Mouse (Mus musculus) MEL (cell line): ENCODE measurements around the gene Abcc4.

Source experiments
- CHD1 ChIP-seq: IDR thresholded peaks from 2 replicates; pipeline ENCODE4 v1.6.1; 2012; ENCODE audit warnings: low read depth, mild to moderate bottlenecking, inconsistent platforms, low read length, improper control_type of control experiment
- CTCF ChIP-seq, 3 experiments: IDR thresholded peaks in 2 of 3; conservative IDR thresholded peaks in 1 of 3; 2 replicates each; pipeline ENCODE4 v1.5.1; 2011 to 2012; ENCODE audit warnings: low read length in 3 of 3, low read depth in 2 of 3, mild to moderate bottlenecking in 2 of 3, improper control_type of control experiment in 1 of 3, inconsistent platforms in 1 of 3, mixed read lengths in 1 of 3, moderate library complexity in 1 of 3; ENCODE audit not compliant: control insufficient read depth in 1 of 3, insufficient read depth in 1 of 3, poor library complexity in 1 of 3, severe bottlenecking in 1 of 3
- HCFC1 ChIP-seq: IDR thresholded peaks from 2 replicates; pipeline ENCODE4 v1.6.1; 2012; ENCODE audit warnings: low read depth, mild to moderate bottlenecking, inconsistent platforms, low read length, improper control_type of control experiment, moderate library complexity
- JUND ChIP-seq: IDR thresholded peaks from 2 replicates; pipeline ENCODE4 v1.6.1; 2011; ENCODE audit warnings: low read depth, mild to moderate bottlenecking, improper control_type of control experiment, low read length
- MYC ChIP-seq: IDR thresholded peaks from 2 replicates; pipeline ENCODE4 v1.6.1; 2011; ENCODE audit warnings: low read depth, mild to moderate bottlenecking, low read length, improper control_type of control experiment, moderate library complexity
- POLR2A ChIP-seq, 2 experiments: IDR thresholded peaks; 2 replicates each; pipeline ENCODE4 v1.6.1; 2011 to 2012; ENCODE audit warnings: low read length in 2 of 2, mild to moderate bottlenecking in 2 of 2, control low read depth in 1 of 2, improper control_type of control experiment in 1 of 2, low read depth in 1 of 2, moderate library complexity in 1 of 2; ENCODE audit not compliant: control insufficient read depth in 1 of 2, insufficient read depth in 1 of 2, poor library complexity in 1 of 2
- RCOR1 ChIP-seq: IDR thresholded peaks from 2 replicates; pipeline ENCODE4 v1.6.1; 2012; ENCODE audit warnings: low read depth, mild to moderate bottlenecking, inconsistent platforms, low read length, improper control_type of control experiment
- TAL1 ChIP-seq: IDR thresholded peaks from 2 replicates; pipeline ENCODE4 v1.6.1; 2012; ENCODE audit warnings: mild to moderate bottlenecking, inconsistent platforms, low read length, moderate library complexity, mixed read lengths
- TBP ChIP-seq: IDR thresholded peaks from 2 replicates; pipeline ENCODE4 v1.8.0; 2011; ENCODE audit warnings: low read depth, low read length, improper control_type of control experiment
- TCF12 ChIP-seq: IDR thresholded peaks from 2 replicates; pipeline ENCODE4 v1.6.1; 2014; ENCODE audit warnings: low read depth, mild to moderate bottlenecking, inconsistent platforms, low read length, improper control_type of control experiment, moderate library complexity
- USF2 ChIP-seq, 2 experiments: IDR thresholded peaks; 2 replicates each; pipeline ENCODE4 v1.6.1; 2011 to 2012; ENCODE audit warnings: improper control_type of control experiment in 2 of 2, low read length in 2 of 2, borderline replicate concordance in 1 of 2, inconsistent platforms in 1 of 2, low read depth in 1 of 2, mild to moderate bottlenecking in 1 of 2; ENCODE audit not compliant: insufficient read depth in 1 of 2
- ZC3H11A ChIP-seq: IDR thresholded peaks from 2 replicates; pipeline ENCODE4 v1.6.1; 2012; ENCODE audit warnings: low read depth, mild to moderate bottlenecking, inconsistent platforms, low read length, improper control_type of control experiment

- TF ChIP-seq CHD1, result no peak
- no peak for TF ChIP-seq CTCF (IDR thresholded peaks at IDR 0.05 in 2 of 3, conservative IDR thresholded peaks at IDR 0.05 in 1 of 3; ENCODE audit: control insufficient read depth in 1 of 3, insufficient read depth in 1 of 3, low read depth in 2 of 3, low read length in 3 of 3, poor library complexity in 1 of 3, severe bottlenecking in 1 of 3)
- TF ChIP-seq POLR2A (IDR thresholded peaks at IDR 0.05; ENCODE audit: control insufficient read depth in 1 of 2, insufficient read depth in 1 of 2, low read depth in 1 of 2, low read length in 2 of 2, poor library complexity in 1 of 2), result no peak
- TF ChIP-seq ZC3H11A, result no peak
- TF ChIP-seq TCF12, result no peak
- TF ChIP-seq USF2 (IDR thresholded peaks at IDR 0.05; ENCODE audit: borderline replicate concordance in 1 of 2, insufficient read depth in 1 of 2, low read depth in 1 of 2, low read length in 2 of 2), result no peak
- TF ChIP-seq HCFC1, result no peak
- no peak for TF ChIP-seq TAL1
- no peak for TF ChIP-seq MYC
- TF ChIP-seq TBP, result no peak
- TF ChIP-seq JUND, result no peak
- TF ChIP-seq RCOR1, result no peak
Measured at GRCm38 (mm10) chr14:118708126-118708525, 2.1 kb upstream of the Abcc4 start.
